Mouse (Mus musculus) cortical plate, adult 2 months (tissue): ENCODE data around the gene Brms1. TPM values are rescaled to one million over a fixed set of nuclear protein-coding genes. Genes with fewer than 3 reads are reported as not detected.

ENCODE experiments used
- H3K27ac ChIP-seq: fragments of 200-500 bp; 2 replicates; pipeline ENCODE4 v1.5.1; 2012; ENCODE audit warnings: low read length, control low read depth, inconsistent platforms; ENCODE audit not compliant: insufficient read depth
- H3K4me1 ChIP-seq: fragments of 200-500 bp; 2 replicates; pipeline ENCODE4 v1.6.1; 2011; ENCODE audit warnings: low read length; ENCODE audit not compliant: control insufficient read depth, insufficient read depth
- H3K4me3 ChIP-seq: fragments of 200-500 bp; 2 replicates; pipeline ENCODE4 v1.5.1; 2011; ENCODE audit warnings: mild to moderate bottlenecking, low read length, control low read depth; ENCODE audit not compliant: insufficient read depth
- CTCF ChIP-seq: fragments of 200-500 bp; IDR thresholded peaks from 2 replicates; pipeline ENCODE4 v1.5.1; 2011; ENCODE audit warnings: mild to moderate bottlenecking, control low read depth, low read length; ENCODE audit not compliant: insufficient read depth; ENCODE audit errors: extremely low read depth
- POLR2A ChIP-seq: fragments of 200-500 bp; IDR thresholded peaks from 2 replicates; pipeline ENCODE4 v1.6.1; 2011; ENCODE audit warnings: mild to moderate bottlenecking, low read length, control low read depth; ENCODE audit not compliant: insufficient read depth; ENCODE audit errors: extremely low read depth
- polyA plus RNA-seq: library from polyadenylated mRNA; depleted of rRNA; stranded (reverse); fragments of >200 nt; gene quantifications from 2 replicates; pipeline ENCODE4 v1.2.3, GENCODE M21; 2012

The Brms1 gene
- polyA plus RNA-seq, 1 experiment = 34.8 TPM

- Histone ChIP-seq H3K4me1 (no peaks in the 10 kb centered on the region), H3K27ac (no peak overlapping the region), H3K4me3 (no peak overlapping the region)
- no peak for TF ChIP-seq POLR2A
- TF ChIP-seq CTCF = no peak
Measured at GRCm38 (mm10) chr19:5016221-5016742, 24.9 kb upstream of the Brms1 start.

GRCm38 (mm10) chr19:5016782-5017181 is 24.4 kb upstream of the Brms1 start:
- Histone ChIP-seq H3K4me3 (no peak overlapping the region), H3K27ac (no peak overlapping the region), H3K4me1 (no peaks in the 10 kb centered on the region)
- TF ChIP-seq POLR2A (no peak), CTCF (peak; percentile 65)

- TF ChIP-seq CTCF = no peak
- no peak for TF ChIP-seq POLR2A
- Histone ChIP-seq H3K27ac (no peak overlapping the region), H3K4me1 (no peaks in the 10 kb centered on the region)
Measured at GRCm38 (mm10) chr19:5017611-5018010, 23.5 kb upstream of the Brms1 start.

GRCm38 (mm10) chr19:5018191-5018590 is 23.0 kb upstream of the Brms1 start:
- TF ChIP-seq CTCF = no peak
- no peak for TF ChIP-seq POLR2A
- Histone ChIP-seq H3K27ac (no peak overlapping the region), H3K4me3 (no peak overlapping the region), H3K4me1 (no peaks in the 10 kb centered on the region)

More at GRCm38 (mm10) chr19:5017611-5018010, 23.5 kb upstream of the Brms1 start:
- no peak overlapping the region for H3K4me3 ChIP-seq

GRCm38 (mm10) chr19:5021416-5021815 is 19.7 kb upstream of the Brms1 start:
- Histone ChIP-seq H3K4me3 (no peak overlapping the region), H3K27ac (no peak overlapping the region), H3K4me1 (no peaks in the 10 kb centered on the region)
- TF ChIP-seq POLR2A (no peak), CTCF (no peak)

GRCm38 (mm10) chr19:5023621-5024479 is 17.3 kb upstream of the Brms1 start, which contains the start of gene Slc29a2:
TSS of gene Slc29a2 (plus strand) at chr19:5023860.
- Histone ChIP-seq H3K4me3 (peak within 1 kb of the TSS; percentile 63), H3K4me1 (no peaks in the 10 kb centered on the region), H3K27ac (peak within 1 kb of the TSS; percentile 75)
- peak; percentile 72; the same call in 1 of the 2 replicates for TF ChIP-seq POLR2A
- TF ChIP-seq CTCF = no peak

- no peaks in the 10 kb centered on the region for H3K4me1 ChIP-seq
- TF ChIP-seq POLR2A (no peak), CTCF (no peak)
- H3K4me3 ChIP-seq = no peak overlapping the region
- no peak overlapping the region for H3K27ac ChIP-seq
Measured at GRCm38 (mm10) chr19:5026111-5026510, 15.0 kb upstream of the Brms1 start.

GRCm38 (mm10) chr19:5032686-5033085 is 8.5 kb upstream of the Brms1 start:
- Histone ChIP-seq H3K4me3 (no peak overlapping the region), H3K27ac (no peak overlapping the region), H3K4me1 (no peaks in the 10 kb centered on the region)
- no peak for TF ChIP-seq POLR2A
- TF ChIP-seq CTCF = no peak

- no peak overlapping the region for H3K27ac ChIP-seq
- H3K4me3 ChIP-seq = no peak overlapping the region
- TF ChIP-seq CTCF (no peak), POLR2A (no peak)
- H3K4me1 ChIP-seq = no peaks in the 10 kb centered on the region
Measured at GRCm38 (mm10) chr19:5036577-5036976, 4.6 kb upstream of the Brms1 start.
